Mouse (Mus musculus) stomach, postnatal 0 days (tissue): ENCODE measurements at regions not wholly inside any gene's neighbourhood (a gene's known extent, or its start where the extent isn't known, plus 50 kb on each side); places are given as distances from the start of the nearest gene placed in this dataset.
A peak's percentile ranks its signal among the peaks of the same experiment; 100 is the strongest.

Experiments
- ATAC-seq: fragments of 200-750 bp; cut with Nextera tagmentation; 2 replicates; pipeline ENCODE4 v1.8.0; 2017; ENCODE audit not compliant: low FRiP score, low TSS enrichment
- DNase-seq: peaks from one replicate; pipeline ENCODE4 v3.0.0-alpha.2; 2016; ENCODE audit warnings: low spot score
- H3K27ac ChIP-seq: fragments of 300-500 bp; sonication (generic); replicated peaks from 2 replicates; pipeline ENCODE4 v1.5.1; 2014; ENCODE audit warnings: mild to moderate bottlenecking, control low read depth
- H3K27me3 ChIP-seq: fragments of 300-500 bp; sonication (generic); 2 replicates; pipeline ENCODE4 v1.6.1; 2014; ENCODE audit warnings: low read length; ENCODE audit not compliant: control insufficient read depth, insufficient read depth
- H3K36me3 ChIP-seq: fragments of 300-500 bp; sonication (generic); 2 replicates; pipeline ENCODE4 v1.6.1; 2014; ENCODE audit warnings: low read length, mixed read lengths; ENCODE audit not compliant: control insufficient read depth, insufficient read depth
- H3K4me1 ChIP-seq: fragments of 300-500 bp; sonication (generic); replicated peaks from 2 replicates; pipeline ENCODE4 v1.6.1; 2014; ENCODE audit warnings: antibody characterized with exemption; ENCODE audit not compliant: control insufficient read depth, insufficient read depth
- H3K4me2 ChIP-seq: fragments of 300-500 bp; sonication (generic); replicated peaks from 2 replicates; pipeline ENCODE4 v1.6.1; 2014; ENCODE audit warnings: low read depth, mild to moderate bottlenecking, control low read depth, moderate library complexity
- H3K4me3 ChIP-seq: fragments of 300-500 bp; sonication (generic); 2 replicates; pipeline ENCODE4 v1.5.1; 2014; ENCODE audit warnings: low read depth, low read length, control low read depth
- H3K9ac ChIP-seq: fragments of 300-500 bp; sonication (generic); 2 replicates; pipeline ENCODE4 v1.6.1; 2014; ENCODE audit warnings: mild to moderate bottlenecking, low read length, control low read depth, mixed read lengths
- H3K9me3 ChIP-seq: fragments of 300-500 bp; sonication (generic); 2 replicates; pipeline ENCODE4 v1.6.1; 2016; ENCODE audit warnings: low read length; ENCODE audit not compliant: control insufficient read depth
- CTCF ChIP-seq: IDR thresholded peaks from 2 replicates; pipeline ENCODE4 v1.5.1; 2016; ENCODE audit warnings: antibody characterized with exemption, low read depth, mild to moderate bottlenecking, moderate library complexity
- EP300 ChIP-seq: optimal IDR thresholded peaks from 2 replicates; pipeline ENCODE3; 2016; ENCODE audit warnings: antibody characterized with exemption
- WGBS: fragments of 180-500 bp; shearing (Covaris S2); extraction: QIAGEN DNeasy Blood & Tissue Kit; methylation state at CpG from one replicate; pipeline ENCODE4 v1.1.7; 2014; 5-methylcytosine and 5-hydroxymethylcytosine counted together

DNA sequence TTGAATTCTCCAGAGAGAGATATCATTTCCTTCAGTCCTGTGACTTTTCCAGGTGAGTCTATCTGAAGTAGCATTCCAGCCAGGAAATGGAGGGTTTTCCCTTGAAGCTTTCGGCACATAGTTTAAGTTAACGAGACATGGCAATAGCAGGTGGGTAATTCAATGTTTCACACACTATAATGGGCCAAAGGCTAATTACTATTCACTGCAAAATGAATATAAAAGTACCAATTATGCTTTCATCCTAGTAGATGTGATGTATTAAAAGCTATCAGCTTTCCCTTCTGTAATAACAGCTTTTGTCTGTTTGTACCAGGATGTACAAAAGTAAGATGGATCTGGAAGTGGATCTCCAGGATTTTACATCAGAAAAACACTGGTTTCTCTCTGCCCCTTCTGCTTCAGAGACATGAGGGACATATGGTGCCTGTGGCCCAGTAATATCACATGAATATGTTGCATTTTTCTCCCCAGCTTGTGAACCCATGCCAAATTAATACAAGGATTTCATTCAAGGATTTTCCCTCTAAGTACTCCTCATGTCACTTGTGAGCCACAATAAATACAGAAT lies 148.4 kb upstream of the Cdh20 start:
- no peaks in the 10 kb centered on the region for H3K27me3 ChIP-seq
- no peak for ATAC-seq
- WGBS = 73% methylated on average over 2 of the region's 2 CpGs

DNA sequence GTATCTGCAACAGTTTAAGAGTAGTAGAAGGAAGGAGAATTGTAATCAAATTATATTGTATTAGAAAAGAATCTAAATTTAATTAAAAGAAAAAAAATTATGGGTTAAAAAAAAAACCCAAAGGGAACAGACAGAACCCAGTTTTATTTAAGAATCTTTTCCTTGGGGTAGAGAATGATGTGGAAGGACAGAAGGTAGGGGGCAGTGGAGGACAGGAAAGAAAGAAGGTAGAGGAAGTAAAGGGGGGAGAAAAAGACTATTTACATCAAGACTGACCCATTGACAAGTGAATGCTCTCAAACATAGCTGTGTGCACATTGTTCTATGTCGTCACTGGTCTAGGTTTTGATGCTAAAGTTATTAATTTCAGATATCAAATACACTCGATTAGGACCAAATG lies 142.8 kb upstream of the Cdh20 start:
- H3K27me3 ChIP-seq = no peaks in the 10 kb centered on the region
- no peaks in the 10 kb centered on the region for H3K4me1 ChIP-seq
- ATAC-seq = no peak
- H3K9ac ChIP-seq = no peak overlapping the region
- H3K36me3 ChIP-seq = no peaks in the 10 kb centered on the region
- no peak overlapping the region for H3K27ac ChIP-seq
- H3K4me3 ChIP-seq = no peak overlapping the region
- TF ChIP-seq EP300 = no peak
- TF ChIP-seq CTCF = peak; percentile 32; the same call in 1 of the 2 replicates
- WGBS = 67% methylated on average over 2 of the region's 2 CpGs
- H3K4me2 ChIP-seq = no peak overlapping the region
- no peaks in the 10 kb centered on the region for H3K9me3 ChIP-seq
- DNase-seq = no peak

More for the DNA sequence above, 148.4 kb upstream of the Cdh20 start:
- H3K36me3 ChIP-seq = no peaks in the 10 kb centered on the region
- TF ChIP-seq CTCF = no peak
- no peak for TF ChIP-seq EP300
- H3K4me2 ChIP-seq = no peak overlapping the region
- H3K9ac ChIP-seq = no peak overlapping the region
- no peaks in the 10 kb centered on the region for H3K4me1 ChIP-seq
- H3K27ac ChIP-seq = no peak overlapping the region
- H3K9me3 ChIP-seq = no peaks in the 10 kb centered on the region
- no peak overlapping the region for H3K4me3 ChIP-seq
- DNase-seq = no peak

DNA sequence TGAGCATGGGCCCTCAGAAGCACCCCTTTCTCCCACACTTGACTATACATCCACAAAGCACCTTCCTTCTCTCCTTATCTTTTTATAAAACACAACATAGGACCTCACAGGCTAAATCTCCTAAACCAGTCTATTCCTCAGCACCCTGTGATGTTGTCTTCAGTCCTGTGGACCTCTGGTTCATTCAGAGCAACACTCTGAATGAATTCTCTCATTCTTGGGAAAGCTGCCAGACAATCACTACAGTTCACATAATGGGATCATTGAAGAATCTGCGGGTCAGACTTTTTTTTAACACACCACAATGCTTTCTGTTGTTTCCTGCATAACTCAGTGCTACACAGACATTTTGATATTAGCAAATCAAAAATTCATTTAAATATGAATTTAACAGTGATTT lies 115.9 kb upstream of the Cdh20 start:
- no peaks in the 10 kb centered on the region for H3K27me3 ChIP-seq
- no peak overlapping the region for H3K27ac ChIP-seq
- H3K9ac ChIP-seq = no peak overlapping the region
- H3K36me3 ChIP-seq = no peaks in the 10 kb centered on the region
- no peak for ATAC-seq
- no peak overlapping the region for H3K4me3 ChIP-seq
- no peaks in the 10 kb centered on the region for H3K4me1 ChIP-seq
- no peak for DNase-seq
- whole genome bisulfite sequencing = 55% methylated on average over 1 of the region's 1 CpGs
- TF ChIP-seq CTCF (no peak), EP300 (no peak)
- no peaks in the 10 kb centered on the region for H3K9me3 ChIP-seq
- no peak overlapping the region for H3K4me2 ChIP-seq
